7 mouse cellular contexts compared by ENCODE assay signal in genomic region chr12:86867271-86868223, GRCm38 (mm10). TPM values are rescaled to one million over a fixed set of nuclear protein-coding genes. Genes with fewer than 3 reads are reported as not detected.
DNase-seq lines count a peak whose midpoint lies in the region; ATAC-seq and TF ChIP-seq lines count a peak whose summit lies in the region.

No protein-coding gene starts in this region.

- no peaks in the 10 kb centered on the region for H3K9me3 ChIP-seq in intestine, embryonic 16.5 days (ENCODE audit: control insufficient read depth, low read length)
- H3K9me3 ChIP-seq in lung, embryonic 15.5 days: no peaks in the 10 kb centered on the region

- WGBS in intestine, embryonic 16.5 days: 36% methylated on average over 14 of the region's 14 CpGs
- 23% methylated on average over 14 of the region's 14 CpGs for WGBS in lung, embryonic 15.5 days

- in situ Hi-C loops in Patski (cut with MboI; ENCODE audit: low pct_unique_long_range_greater_than_20kb): no loop called here

- DNase-seq in Patski (ENCODE audit: low read depth, low spot score): no peak
- peak; percentile 64 to 76 for DNase-seq in adrenal gland, postnatal 36 days
- DNase-seq in gastrocnemius, adult 8-10 months (ENCODE audit: low spot score in 2 of 2): peak; percentile 71 to 85
- no peak for DNase-seq in embryo, embryonic 11 days
- no peak for DNase-seq in retina, embryonic 14.5 days (ENCODE audit: low spot score)

- H3K36me3 ChIP-seq in intestine, embryonic 16.5 days (ENCODE audit: control insufficient read depth, insufficient read depth, low read length): no peaks in the 10 kb centered on the region
- H3K36me3 ChIP-seq in lung, embryonic 15.5 days: no peaks in the 10 kb centered on the region

- CTCF ChIA-PET in Patski (lab: Charles Lee): no interaction called here

- H3K4me1 ChIP-seq in intestine, embryonic 16.5 days (ENCODE audit: control insufficient read depth, insufficient read depth, low read length): peaks cover 7% of the 10 kb centered on the region
- peaks cover 22% of the 10 kb centered on the region for H3K4me1 ChIP-seq in lung, embryonic 15.5 days

- peak overlapping the region; percentile 20; the same call in 1 of the 2 replicates for H3K9ac ChIP-seq in intestine, embryonic 16.5 days (ENCODE audit: low read depth, low read length)
- peak overlapping the region; percentile 27; the same call in 1 of the 2 replicates for H3K9ac ChIP-seq in lung, embryonic 15.5 days

- no peak overlapping the region; the same call in 1 of the 2 replicates for H3K4me2 ChIP-seq in intestine, embryonic 16.5 days (ENCODE audit: low read depth, low read length)
- H3K4me2 ChIP-seq in lung, embryonic 15.5 days: peak overlapping the region; percentile 31; the same call in 1 of the 2 replicates

- H3K4me3 ChIP-seq in intestine, embryonic 16.5 days (ENCODE audit: low read length): no peak overlapping the region
- no peak overlapping the region for H3K4me3 ChIP-seq in lung, embryonic 15.5 days

- POLR2A ChIA-PET in Patski (lab: Charles Lee): interaction anchor here (0.7 to 1.2 kb wide), 5 partner anchors 9 to 32 kb away, joined by 3 read pairs; no protein-coding TSS in a partner anchor

- H3K27me3 ChIP-seq in Patski: no peaks in the 10 kb centered on the region
- H3K27me3 ChIP-seq in intestine, embryonic 16.5 days (replicated peaks; ENCODE audit: control insufficient read depth, insufficient read depth, low read length): no peaks in the 10 kb centered on the region
- no peaks in the 10 kb centered on the region for H3K27me3 ChIP-seq in lung, embryonic 15.5 days

- H3K27ac ChIP-seq in intestine, embryonic 16.5 days (ENCODE audit: low read length): peak overlapping the region; percentile 63
- H3K27ac ChIP-seq in lung, embryonic 15.5 days: peak overlapping the region; percentile 86

- peak; percentile 34 for ATAC-seq in Patski
- peak; percentile 83 for ATAC-seq in intestine, embryonic 16.5 days
- ATAC-seq in lung, embryonic 15.5 days (ENCODE audit: borderline replicate concordance, extremely low read depth, low FRiP score, low TSS enrichment): peak; percentile 73

- TF ChIP-seq CTCF in Patski (IDR thresholded peaks at IDR 0.05): no peak

RNA-seq across cellular contexts. Expression of gene Irf2bpl, which starts 17.1 kb away (rescaled TPM):
- 97.1 TPM for polyA plus RNA-seq in Patski (2021)
- 10 to 100 TPM; 47.3 to 64.5 TPM for total RNA-seq in adrenal gland, postnatal 36 days (2021)
- 10 to 100 TPM; 21.3 to 27.0 (median 22.9) TPM for total RNA-seq in gastrocnemius, adult 8-10 months (2022)
- 8.2 and 10.9 TPM in 2 replicates for polyA plus RNA-seq in intestine, embryonic 16.5 days (2015; fragmentation: Nextera tagmentation; extraction: Ambion mirVana)
- 49.4 and 50.0 TPM in 2 replicates for polyA plus RNA-seq in lung, embryonic 15.5 days (2015; fragmentation: Nextera tagmentation; extraction: Ambion mirVana)

Comparison
In these comparisons a context has a peak if more than half of its experiments do, and no peak if none do; other contexts are left out.
1. DNase-seq: peak in adrenal gland, postnatal 36 days (2 of 2) and gastrocnemius, adult 8-10 months (2 of 2); none in Patski (single experiment), embryo, embryonic 11 days (single experiment) and retina, embryonic 14.5 days (single experiment).
2. Peak in every context shown above with its lines, with median percentiles within 50 percentile points of each other: ATAC-seq.